Mouse (Mus musculus) myocyte (in vitro differentiated cells): ENCODE data around the gene B4galt4.

Experiments used
- CEBPB ChIP-seq: IDR thresholded peaks from 2 replicates; pipeline ENCODE4 v1.6.1; 2011; ENCODE audit warnings: mild to moderate bottlenecking, moderate library complexity; ENCODE audit not compliant: poor library complexity, insufficient read depth, severe bottlenecking
- MAX ChIP-seq: IDR thresholded peaks from one replicate; pipeline ENCODE4 v1.6.1; 2011; ENCODE audit warnings: low read depth, mild to moderate bottlenecking, control low read depth
- MYOD1 ChIP-seq, 3 experiments: IDR thresholded peaks; one replicate each; pipeline ENCODE4 v1.6.1; 2011; ENCODE audit warnings: control low read depth in 2 of 3, low read depth in 2 of 3, mild to moderate bottlenecking in 2 of 3, moderate library complexity in 1 of 3; ENCODE audit not compliant: insufficient read length in 2 of 3, control insufficient read depth in 1 of 3
- POLR2A ChIP-seq: IDR thresholded peaks from one replicate; pipeline ENCODE4 v1.6.1; 2011; ENCODE audit warnings: low read depth, mild to moderate bottlenecking, control low read depth, moderate library complexity; ENCODE audit not compliant: insufficient read length
- POLR2AphosphoS2 ChIP-seq: IDR thresholded peaks from one replicate; pipeline ENCODE4 v1.6.1; 2011; ENCODE audit warnings: low read depth, control low read depth; ENCODE audit not compliant: insufficient read length
- REST ChIP-seq: IDR thresholded peaks from one replicate; pipeline ENCODE4 v1.6.1; 2011; ENCODE audit warnings: mild to moderate bottlenecking, control low read depth, moderate library complexity; ENCODE audit not compliant: insufficient read depth, insufficient read length
- TCF12 ChIP-seq: IDR thresholded peaks from one replicate; pipeline ENCODE4 v1.6.1; 2011; ENCODE audit warnings: mild to moderate bottlenecking, control low read depth; ENCODE audit not compliant: poor library complexity, insufficient read depth, severe bottlenecking
- TCF3 ChIP-seq: IDR thresholded peaks from one replicate; pipeline ENCODE4 v1.6.1; 2011; ENCODE audit warnings: low read depth, control low read depth; ENCODE audit not compliant: insufficient read length
- USF1 ChIP-seq: IDR thresholded peaks from one replicate; pipeline ENCODE4 v1.6.1; 2011; ENCODE audit warnings: low read depth, mild to moderate bottlenecking, control low read depth, moderate library complexity

- no peak for TF ChIP-seq REST
- TF ChIP-seq MAX, result no peak
- TF ChIP-seq USF1, result no peak
- TF ChIP-seq TCF12, result no peak
- no peak for TF ChIP-seq POLR2A
- no peak for TF ChIP-seq CEBPB
- no peak for TF ChIP-seq TCF3
- no peak for TF ChIP-seq POLR2AphosphoS2
- TF ChIP-seq MYOD1 (IDR thresholded peaks at IDR 0.05; ENCODE audit: control insufficient read depth in 1 of 3, insufficient read length in 2 of 3, low read depth in 2 of 3), result no peak
Observed at GRCm38 (mm10) chr16:38789016-38789415, 47.0 kb downstream of the B4galt4 start.
